8 mouse cellular contexts compared by ENCODE assay signal in genomic region chr7:109986133-109986669, GRCm38 (mm10). TPM values are rescaled to one million over a fixed set of nuclear protein-coding genes. Genes with fewer than 3 reads are reported as not detected.
DNase-seq lines count a peak whose midpoint lies in the region; ATAC-seq lines count a peak whose summit lies in the region.

No protein-coding gene starts in this region.

- no peaks in the 10 kb centered on the region for H3K27me3 ChIP-seq in heart, embryonic 14.5 days (ENCODE audit: control insufficient read depth, insufficient read depth, low read length)
- no peaks in the 10 kb centered on the region; the same call in 1 of the 2 replicates for H3K27me3 ChIP-seq in liver, embryonic 13.5 days
- no peaks in the 10 kb centered on the region for H3K27me3 ChIP-seq in stomach, embryonic 16.5 days (ENCODE audit: control insufficient read depth, insufficient read depth, low read length)

- peak overlapping the region; percentile 66 to 67 for H3K4me3 ChIP-seq in heart, embryonic 14.5 days (ENCODE audit: control insufficient read depth in 1 of 2, insufficient read depth in 1 of 2, low read depth in 1 of 2, low read length in 2 of 2)
- peak overlapping the region; percentile 76 for H3K4me3 ChIP-seq in liver, embryonic 13.5 days (replicated peaks)
- peak overlapping the region; percentile 68 for H3K4me3 ChIP-seq in stomach, embryonic 16.5 days (replicated peaks; ENCODE audit: low read length)

- no peaks in the 10 kb centered on the region for H3K9me3 ChIP-seq in heart, embryonic 14.5 days (ENCODE audit: control insufficient read depth, low read length)
- no peaks in the 10 kb centered on the region for H3K9me3 ChIP-seq in liver, embryonic 13.5 days (replicated peaks)
- H3K9me3 ChIP-seq in stomach, embryonic 16.5 days (replicated peaks; ENCODE audit: control insufficient read depth, low read length) = no peaks in the 10 kb centered on the region

- peaks cover 27% of the 10 kb centered on the region for H3K36me3 ChIP-seq in heart, embryonic 14.5 days (ENCODE audit: control insufficient read depth, insufficient read depth, low read length)
- H3K36me3 ChIP-seq in liver, embryonic 13.5 days = peaks cover 13% of the 10 kb centered on the region
- no peaks in the 10 kb centered on the region for H3K36me3 ChIP-seq in stomach, embryonic 16.5 days (ENCODE audit: control insufficient read depth, insufficient read depth, low read length)

- peak overlapping the region; percentile 82 to 91 for H3K27ac ChIP-seq in heart, embryonic 14.5 days (replicated peaks in 1 of 2; ENCODE audit: control insufficient read depth in 1 of 2, insufficient read depth in 1 of 2, low read depth in 2 of 2, low read length in 2 of 2)
- H3K27ac ChIP-seq in liver, embryonic 13.5 days = peak overlapping the region; percentile 86
- H3K27ac ChIP-seq in stomach, embryonic 16.5 days (ENCODE audit: low read length) = peak overlapping the region; percentile 87

- under 1% methylated on average over 43 of the region's 43 CpGs for WGBS in heart, embryonic 14.5 days
- WGBS in liver, embryonic 13.5 days (ENCODE audit: insufficient replicate concordance) = under 1% methylated on average over 43 of the region's 43 CpGs
- WGBS in stomach, embryonic 16.5 days = under 1% methylated on average over 43 of the region's 43 CpGs

- peaks cover 0 to 8% of the 10 kb centered on the region in 2 experiments; a peak in 2 of 4 replicates for H3K4me1 ChIP-seq in heart, embryonic 14.5 days (ENCODE audit: control insufficient read depth in 2 of 2, insufficient read depth in 2 of 2, low read length in 2 of 2)
- peaks cover 28% of the 10 kb centered on the region for H3K4me1 ChIP-seq in liver, embryonic 13.5 days (replicated peaks)
- no peaks in the 10 kb centered on the region for H3K4me1 ChIP-seq in stomach, embryonic 16.5 days (ENCODE audit: control insufficient read depth, insufficient read depth, low read length)

- H3K9ac ChIP-seq in heart, embryonic 14.5 days (ENCODE audit: low read length) = peak overlapping the region; percentile 80
- peak overlapping the region; percentile 85 for H3K9ac ChIP-seq in liver, embryonic 13.5 days
- H3K9ac ChIP-seq in stomach, embryonic 16.5 days (ENCODE audit: low read length) = peak overlapping the region; percentile 85

- ATAC-seq in CD4-positive, CD25-positive, alpha-beta regulatory T cell, adult 4 months = peak; percentile 94
- peak; percentile 99 for ATAC-seq in heart, embryonic 14.5 days (ENCODE audit: insufficient number of reproducible peaks, insufficient read depth, low FRiP score, low read depth)
- ATAC-seq in liver, embryonic 13.5 days (ENCODE audit: low read depth) = peak; percentile 98
- peak; percentile 99 for ATAC-seq in stomach, embryonic 16.5 days (ENCODE audit: insufficient read depth, low FRiP score)

- DNase-seq in c-Kit-negative CD71-positive TER-119-positive erythroid progenitor cells, embryonic 14.5 days (ENCODE audit: low read depth, low spot score) = peak; percentile 98
- DNase-seq in fibroblast of lung, adult 2 months (ENCODE audit: low read depth) = peak; percentile 97
- peak; percentile 100 for DNase-seq in kidney, postnatal 14 days
- DNase-seq in liver, embryonic 13.5 days = peak; percentile 100
- peak; percentile 99 for DNase-seq in neural tube, embryonic 10.5 days (ENCODE audit: extremely low spot score, low spot score)

- peak overlapping the region; percentile 87 for H3K4me2 ChIP-seq in heart, embryonic 14.5 days (ENCODE audit: low read length)
- H3K4me2 ChIP-seq in liver, embryonic 13.5 days = peak overlapping the region; percentile 90
- peak overlapping the region; percentile 88 for H3K4me2 ChIP-seq in stomach, embryonic 16.5 days (ENCODE audit: low read depth, low read length)

RNA-seq across cellular contexts. Expression of gene Tmem41b, which starts 0.5 kb away (rescaled TPM):
- 10 to 100 TPM; 35.0 to 39.5 TPM for polyA plus RNA-seq in CD4-positive, CD25-positive, alpha-beta regulatory T cell, adult 4 months (2017; shearing (Covaris generic))
- 48.4 and 53.5 TPM in 2 replicates for polyA plus RNA-seq in heart, embryonic 14.5 days (2014; fragmentation: Nextera tagmentation; extraction: Ambion mirVana)
- 35.4 and 45.7 TPM in 2 replicates for polyA plus RNA-seq in liver, embryonic 13.5 days (2015; fragmentation: Nextera tagmentation; extraction: Ambion mirVana)
- polyA plus RNA-seq in stomach, embryonic 16.5 days (2015; fragmentation: Nextera tagmentation; extraction: Ambion mirVana) = 67.5 and 73.8 TPM in 2 replicates

RNA-seq across cellular contexts. Expression of gene Dennd5a, which starts 25.9 kb away (rescaled TPM):
- 10 to 100 TPM; 23.4 to 27.6 TPM for polyA plus RNA-seq in CD4-positive, CD25-positive, alpha-beta regulatory T cell, adult 4 months (2017; shearing (Covaris generic))
- 62.6 and 66.1 TPM in 2 replicates for polyA plus RNA-seq in heart, embryonic 14.5 days (2014; fragmentation: Nextera tagmentation; extraction: Ambion mirVana)
- polyA plus RNA-seq in liver, embryonic 13.5 days (2015; fragmentation: Nextera tagmentation; extraction: Ambion mirVana) = 6.7 TPM in 2 replicates
- 24.7 and 27.3 TPM in 2 replicates for polyA plus RNA-seq in stomach, embryonic 16.5 days (2015; fragmentation: Nextera tagmentation; extraction: Ambion mirVana)

RNA-seq across cellular contexts. Expression of gene Ipo7, which starts 31.9 kb away (rescaled TPM):
- 10 to 100 TPM; 24.0 to 33.0 TPM for polyA plus RNA-seq in CD4-positive, CD25-positive, alpha-beta regulatory T cell, adult 4 months (2017; shearing (Covaris generic))
- 14.6 and 16.3 TPM in 2 replicates for polyA plus RNA-seq in heart, embryonic 14.5 days (2014; fragmentation: Nextera tagmentation; extraction: Ambion mirVana)
- polyA plus RNA-seq in liver, embryonic 13.5 days (2015; fragmentation: Nextera tagmentation; extraction: Ambion mirVana) = 25.0 and 33.9 TPM in 2 replicates
- polyA plus RNA-seq in stomach, embryonic 16.5 days (2015; fragmentation: Nextera tagmentation; extraction: Ambion mirVana) = 49.4 and 49.5 TPM in 2 replicates

Comparison
In these comparisons a context has a peak if more than half of its experiments do, and no peak if none do; other contexts are left out.
1. Peak in every context shown above with its lines: DNase-seq, ATAC-seq, H3K4me3 ChIP-seq and H3K27ac ChIP-seq.